Mouse (Mus musculus) megakaryocyte, embryonic 14.5 days (primary cell): Measurements from ENCODE around the gene Sst.

Source experiments
- FLI1 ChIP-seq: IDR thresholded peaks from 2 replicates; pipeline ENCODE4 v1.6.1; 2012; ENCODE audit warnings: low read length, inconsistent platforms, mixed read lengths
- GATA1 ChIP-seq: IDR thresholded peaks from 3 replicates; pipeline ENCODE4 v1.6.1; 2012; ENCODE audit warnings: mixed read lengths, low read length, inconsistent platforms, borderline replicate concordance

GRCm38 (mm10) chr16:23890151-23890550 is 607 bp downstream of the Sst start:
- TF ChIP-seq FLI1 (no peak), GATA1 (no peak)
